25 mouse cellular contexts compared by ENCODE assay signal in the genomic region with DNA sequence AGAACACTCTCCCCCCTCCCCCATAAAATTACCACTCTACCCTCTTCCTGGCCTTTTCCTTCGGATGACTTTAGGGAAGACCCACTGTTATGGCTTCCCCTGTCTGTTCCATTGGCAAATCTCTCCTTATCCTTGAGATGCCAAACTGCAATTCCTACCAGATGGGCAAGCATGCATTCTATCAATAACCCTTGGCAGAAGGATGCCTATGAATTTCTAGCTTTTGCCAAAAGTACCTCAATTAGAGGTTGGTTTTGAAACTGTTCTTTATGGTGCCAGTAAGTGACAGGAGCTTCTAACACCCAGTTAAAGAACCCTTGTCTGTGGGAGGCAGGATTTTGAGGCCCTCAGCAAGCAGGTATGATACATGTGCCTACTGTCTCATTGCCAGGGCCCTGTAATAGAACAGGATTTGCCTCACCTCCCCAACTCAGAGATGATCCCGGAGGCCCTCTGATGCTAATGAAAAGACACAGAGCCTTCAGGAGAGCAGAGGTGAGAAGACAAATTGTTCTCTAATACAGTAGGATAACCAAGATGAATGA. TPM values are rescaled to one million over a fixed set of nuclear protein-coding genes. Genes with fewer than 3 reads are reported as not detected.
"Had no signal": no experiment of that assay in that cellular context is flagged by ENCODE, and none has a peak within 500 bp of the region (broad histone marks: within the 10 kb centered on the region; RNA-seq: fewer than 3 reads in every experiment).

No protein-coding gene starts in this region.

- H3K4me3 ChIP-seq: layer of hippocampus, adult 2 months; limb, embryonic 12.5 days; limb, embryonic 15.5 days; lung, embryonic 15.5 days had no signal

- H3K9me3 ChIP-seq: limb, embryonic 12.5 days; limb, embryonic 15.5 days; lung, embryonic 15.5 days had no signal

- H3K36me3 ChIP-seq: limb, embryonic 12.5 days; limb, embryonic 15.5 days; lung, embryonic 15.5 days had no signal

- DNase-seq: kidney, adult 2 months; kidney, postnatal 25 days; left cerebral cortex, postnatal 4 days; liver, postnatal 0 days; lung, postnatal 14 days; lung, postnatal 4 days; midbrain, embryonic 14.5 days; thymus, postnatal 25 days had no signal

- H3K27ac ChIP-seq: kidney, postnatal 0 days; layer of hippocampus, adult 2 months; limb, embryonic 12.5 days; limb, embryonic 15.5 days; liver, embryonic 14.5 days; lung, embryonic 15.5 days had no signal

- H3K27me3 ChIP-seq: limb, embryonic 15.5 days; lung, embryonic 15.5 days had no signal

- H3K4me2 ChIP-seq: limb, embryonic 12.5 days; limb, embryonic 15.5 days; liver, embryonic 11.5 days; lung, embryonic 15.5 days; midbrain, embryonic 11.5 days had no signal

- ATAC-seq: liver, postnatal 0 days had no signal

- H3K9ac ChIP-seq: limb, embryonic 12.5 days; limb, embryonic 15.5 days; liver, embryonic 14.5 days; liver, postnatal 0 days; lung, embryonic 15.5 days had no signal

RNA-seq across cellular contexts. Expression of gene Frmpd2, which starts 22.1 kb away (rescaled TPM):
- total RNA-seq: megakaryocyte progenitor cell, adult 5-6 weeks; megakaryocyte-erythroid progenitor cell, adult 5-6 weeks had no signal
- polyA plus RNA-seq: kidney, embryonic 14.5 days; kidney, postnatal 0 days; large intestine, adult 2 months; limb, embryonic 12.5 days; limb, embryonic 15.5 days; liver, embryonic 11.5 days; liver, embryonic 14.5 days; liver, postnatal 0 days; neural tube, embryonic 11.5 days; small intestine, adult 2 months; spleen, adult 2 months; stomach, embryonic 16.5 days; thymus, postnatal 0 days had no signal
